Mouse (Mus musculus) neural tube, embryonic 12.5 days (tissue): ENCODE measurements at regions not wholly inside any gene's neighbourhood (a gene's known extent, or its start where the extent isn't known, plus 50 kb on each side); places are given as distances from the start of the nearest gene placed in this dataset.
A peak's percentile ranks its signal among the peaks of the same experiment; 100 is the strongest.
"Not testable (repeated sequence)": the region's sequence is repeated elsewhere in the genome, so short reads cannot be mapped to it uniquely, and the experiment has no call there.

ENCODE experiments used
- ATAC-seq: fragments of 200-750 bp; cut with Nextera tagmentation; 2 replicates; pipeline ENCODE4 v1.8.0; 2017; ENCODE audit warnings: low read depth, mild to moderate bottlenecking, moderate TSS enrichment, moderate library complexity; ENCODE audit not compliant: low FRiP score
- H3K27ac ChIP-seq: fragments of 300-500 bp; sonication (generic); 2 replicates; pipeline ENCODE4 v1.5.1; 2016
- H3K27me3 ChIP-seq: fragments of 300-500 bp; sonication (generic); replicated peaks from 2 replicates; pipeline ENCODE4 v1.6.1; 2016; ENCODE audit warnings: mild to moderate bottlenecking
- H3K36me3 ChIP-seq: fragments of 300-500 bp; sonication (generic); 2 replicates; pipeline ENCODE4 v1.6.1; 2016; ENCODE audit warnings: mild to moderate bottlenecking
- H3K4me1 ChIP-seq: fragments of 300-500 bp; sonication (generic); 2 replicates; pipeline ENCODE4 v1.6.1; 2016
- H3K4me2 ChIP-seq: fragments of 300-500 bp; sonication (generic); replicated peaks from 2 replicates; pipeline ENCODE4 v1.6.1; 2016; ENCODE audit warnings: mild to moderate bottlenecking
- H3K4me3 ChIP-seq: fragments of 300-500 bp; sonication (generic); 2 replicates; pipeline ENCODE4 v1.5.1; 2016
- H3K9ac ChIP-seq: fragments of 300-500 bp; sonication (generic); 2 replicates; pipeline ENCODE4 v1.6.1; 2016; ENCODE audit warnings: mild to moderate bottlenecking
- H3K9me3 ChIP-seq: fragments of 300-500 bp; sonication (generic); 2 replicates; pipeline ENCODE4 v1.6.1; 2016; ENCODE audit warnings: mild to moderate bottlenecking
- WGBS: fragments of 180-500 bp; shearing (Covaris S2); methylation state at CpG from one replicate; pipeline ENCODE4 v1.1.7; 2016; 5-methylcytosine and 5-hydroxymethylcytosine counted together

DNA sequence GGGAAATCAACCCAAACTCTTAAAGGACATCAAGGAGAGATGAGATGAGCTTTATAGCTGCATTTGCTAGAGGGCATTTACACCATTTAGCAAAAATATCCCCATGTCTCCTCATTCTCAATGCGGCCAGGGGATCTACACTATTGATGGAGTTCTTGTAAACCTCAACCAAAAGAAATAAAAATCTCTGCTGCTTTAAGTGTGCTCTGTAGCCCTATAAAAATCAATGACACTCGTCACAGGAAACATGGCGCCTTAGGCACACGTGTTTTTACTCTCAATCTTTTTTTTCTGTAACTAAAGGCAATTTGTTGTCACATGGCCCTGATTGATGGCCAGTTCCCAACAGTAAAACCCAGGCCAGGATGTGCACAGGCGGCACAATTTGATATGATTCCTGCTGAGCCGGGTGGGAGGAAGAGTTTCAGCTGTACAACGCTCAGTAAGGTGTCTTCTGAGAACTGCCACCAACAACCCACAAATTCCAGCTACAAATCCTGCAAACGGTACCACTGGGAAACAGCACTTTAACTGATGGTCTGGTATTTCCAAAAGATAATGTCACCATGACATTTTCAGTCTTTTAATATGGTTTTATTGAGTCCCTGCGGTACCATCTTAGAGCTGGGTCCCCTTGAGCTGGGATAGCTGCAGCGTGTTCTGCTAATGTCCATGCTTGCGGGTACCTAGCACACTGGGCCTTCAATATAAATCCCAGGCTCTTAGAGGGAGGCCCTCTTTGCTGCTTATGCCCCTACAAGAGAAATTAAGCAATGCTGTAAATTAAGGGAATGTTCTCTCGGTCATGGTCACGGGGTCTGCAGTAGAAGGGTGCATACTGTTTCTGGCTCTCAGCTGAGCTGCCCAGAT lies 78.8 kb downstream of the Tpbg start:
- Histone ChIP-seq H3K4me1 (no peaks in the 10 kb centered on the region), H3K4me2 (no peak overlapping the region), H3K27me3 (no peaks in the 10 kb centered on the region), H3K4me3 (no peak overlapping the region), H3K9ac (no peak overlapping the region), H3K9me3 (no peaks in the 10 kb centered on the region), H3K36me3 (no peaks in the 10 kb centered on the region), H3K27ac (no peak overlapping the region)
- WGBS: 70% methylated on average over 13 of the region's 13 CpGs
- peak; percentile 53; the same call in 1 of the 2 replicates for ATAC-seq

DNA sequence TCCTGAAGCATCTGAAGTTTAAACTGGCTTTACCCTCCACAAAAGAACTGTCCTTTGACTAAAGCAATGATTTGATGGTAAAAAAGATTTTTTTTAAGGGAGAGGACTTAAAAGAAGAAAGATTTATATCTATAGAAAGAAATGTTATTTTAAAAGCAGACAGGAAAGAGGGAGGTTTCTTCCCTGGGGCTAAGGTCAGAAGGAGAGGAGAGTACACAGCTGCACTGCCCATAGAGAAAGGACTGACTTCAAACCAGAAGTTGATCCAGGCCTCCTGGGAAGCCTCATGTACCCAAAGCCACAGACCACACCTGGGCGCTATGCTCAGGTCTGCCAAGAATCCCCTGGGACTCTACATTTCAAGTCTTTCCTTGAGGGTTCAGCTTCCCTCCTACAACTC lies 83.1 kb downstream of the Tpbg start:
- no peaks in the 10 kb centered on the region for H3K4me1 ChIP-seq
- H3K27ac ChIP-seq: no peak overlapping the region
- no peaks in the 10 kb centered on the region for H3K9me3 ChIP-seq
- 96% methylated on average over 1 of the region's 1 CpGs for WGBS
- H3K9ac ChIP-seq: no peak overlapping the region
- no peak overlapping the region for H3K4me3 ChIP-seq
- no peak overlapping the region for H3K4me2 ChIP-seq
- no peaks in the 10 kb centered on the region for H3K36me3 ChIP-seq
- H3K27me3 ChIP-seq: no peaks in the 10 kb centered on the region
- no peak for ATAC-seq

- H3K27ac ChIP-seq: no peak overlapping the region
- no peaks in the 10 kb centered on the region for H3K36me3 ChIP-seq
- H3K4me3 ChIP-seq: no peak overlapping the region
- 89% methylated on average over 3 of the region's 3 CpGs for WGBS
- ATAC-seq: no peak
- no peaks in the 10 kb centered on the region for H3K4me1 ChIP-seq
- H3K4me2 ChIP-seq: no peak overlapping the region
- H3K9ac ChIP-seq: no peak overlapping the region
- H3K9me3 ChIP-seq: no peaks in the 10 kb centered on the region
- H3K27me3 ChIP-seq: no peaks in the 10 kb centered on the region
Measured at GRCm38 (mm10) chr9:85932209-85932608, 90.0 kb downstream of the Tpbg start.

DNA sequence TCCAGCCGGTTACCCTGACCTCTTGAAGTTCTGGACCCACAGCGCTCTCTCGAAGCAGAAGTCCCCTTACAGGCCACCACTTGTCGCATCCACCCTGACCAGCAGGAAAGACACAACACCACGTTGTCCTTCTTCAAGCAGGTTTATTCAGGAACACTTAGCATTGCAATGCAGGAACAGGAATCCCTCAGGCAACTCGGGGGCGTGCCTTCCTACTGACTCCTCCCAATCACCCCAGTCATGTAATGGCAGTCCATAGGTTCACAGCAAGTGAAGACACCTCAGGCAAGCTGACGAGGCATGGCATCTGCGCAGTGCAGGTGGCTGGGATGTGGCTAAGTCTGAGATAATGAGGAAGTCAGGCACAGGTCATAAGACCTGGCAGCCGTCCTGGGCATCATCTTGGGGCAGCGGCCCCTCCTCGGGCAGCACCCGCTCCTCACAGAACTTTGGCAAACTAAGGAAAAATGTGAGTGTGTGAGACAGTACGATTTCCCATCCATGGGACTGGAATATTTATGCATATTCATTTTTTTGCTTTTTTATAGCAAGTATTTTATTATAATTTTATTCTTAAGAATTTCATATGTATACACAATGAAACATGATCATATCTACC lies 101.0 kb downstream of the Tpbg start:
- H3K4me1 ChIP-seq, ATAC-seq, H3K9ac ChIP-seq, H3K27ac ChIP-seq, H3K36me3 ChIP-seq, H3K4me2 ChIP-seq, H3K27me3 ChIP-seq, H3K9me3 ChIP-seq, H3K4me3 ChIP-seq: not testable (repeated sequence)
- 92% methylated on average over 14 of the region's 14 CpGs for WGBS

DNA sequence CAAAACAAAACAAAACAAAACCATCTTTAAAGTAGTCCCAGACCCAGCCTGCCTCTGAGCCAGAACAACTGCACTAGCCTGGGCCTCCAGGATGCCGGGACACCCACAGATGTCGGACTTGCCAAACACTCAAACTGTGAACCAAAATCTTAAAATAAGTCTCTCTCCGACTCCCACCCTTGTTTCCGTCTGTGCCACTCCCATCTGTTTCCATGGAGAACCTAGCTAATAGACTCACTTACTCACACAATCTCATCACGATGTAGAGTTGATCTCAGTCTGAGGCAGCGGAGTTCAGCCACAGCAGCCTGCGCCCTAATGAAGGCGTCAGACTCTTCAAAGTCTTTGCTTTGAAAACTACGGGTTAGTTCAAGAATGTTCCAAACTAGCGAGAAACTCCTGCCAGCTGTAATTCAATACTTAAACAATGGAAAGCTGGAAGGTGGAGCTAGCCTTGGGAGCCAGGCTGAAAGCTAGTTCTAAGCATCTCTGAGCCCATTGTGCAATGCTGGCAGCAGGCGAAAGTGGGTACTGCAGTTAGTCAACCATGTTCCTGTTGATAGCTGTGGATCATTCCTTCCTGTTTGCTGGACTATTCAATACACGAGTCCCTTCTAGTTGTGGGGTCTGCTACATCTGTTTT lies 106.4 kb downstream of the Tpbg start:
- ATAC-seq: no peak
- no peak overlapping the region for H3K4me2 ChIP-seq
- H3K4me1 ChIP-seq: no peaks in the 10 kb centered on the region
- H3K4me3 ChIP-seq: no peak overlapping the region
- no peaks in the 10 kb centered on the region for H3K36me3 ChIP-seq
- no peaks in the 10 kb centered on the region for H3K9me3 ChIP-seq
- H3K27me3 ChIP-seq: no peaks in the 10 kb centered on the region
- WGBS: 73% methylated on average over 12 of the region's 12 CpGs
- no peak overlapping the region for H3K9ac ChIP-seq
- H3K27ac ChIP-seq: no peak overlapping the region

DNA sequence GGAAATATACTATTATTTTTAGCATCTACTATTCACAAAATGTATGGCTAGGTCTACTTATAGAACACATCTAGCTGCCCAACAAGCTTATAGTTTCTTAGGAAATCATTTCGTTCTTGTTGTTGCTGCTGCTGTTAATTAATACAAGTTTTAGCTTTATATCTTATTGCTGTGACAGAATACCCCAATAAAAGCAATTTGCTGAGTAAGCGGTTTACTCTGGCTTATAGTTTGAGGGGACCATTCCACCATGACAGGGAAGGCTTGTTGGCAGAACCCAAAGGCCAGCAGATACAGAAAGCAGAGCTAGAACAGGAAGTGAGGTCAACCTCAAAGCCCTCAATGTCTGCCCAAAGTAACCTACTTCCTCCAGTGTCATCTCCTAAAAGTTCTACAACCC lies 109.6 kb downstream of the Tpbg start:
- Histone ChIP-seq H3K9ac (no peak overlapping the region), H3K36me3 (no peaks in the 10 kb centered on the region), H3K4me2 (no peak overlapping the region), H3K27ac (no peak overlapping the region), H3K9me3 (no peaks in the 10 kb centered on the region), H3K4me3 (no peak overlapping the region), H3K4me1 (no peaks in the 10 kb centered on the region), H3K27me3 (no peaks in the 10 kb centered on the region)
- no peak for ATAC-seq
- WGBS: 85% methylated on average over 2 of the region's 2 CpGs

- H3K9ac ChIP-seq: no peak overlapping the region
Measured at GRCm38 (mm10) chr9:85970076-85970475, 127.9 kb downstream of the Tpbg start.

GRCm38 (mm10) chr9:85981428-85981827 lies 139.2 kb downstream of the Tpbg start:
- no peak for ATAC-seq

More at GRCm38 (mm10) chr9:85970076-85970475, 127.9 kb downstream of the Tpbg start:
- H3K4me3 ChIP-seq: no peak overlapping the region
- H3K4me1 ChIP-seq: no peaks in the 10 kb centered on the region
- H3K36me3 ChIP-seq: no peaks in the 10 kb centered on the region
- no peaks in the 10 kb centered on the region for H3K27me3 ChIP-seq
- no peaks in the 10 kb centered on the region for H3K9me3 ChIP-seq
- no peak overlapping the region for H3K4me2 ChIP-seq
- no peak for ATAC-seq
- no peak overlapping the region for H3K27ac ChIP-seq
- WGBS: 91% methylated on average over 10 of the region's 10 CpGs

DNA sequence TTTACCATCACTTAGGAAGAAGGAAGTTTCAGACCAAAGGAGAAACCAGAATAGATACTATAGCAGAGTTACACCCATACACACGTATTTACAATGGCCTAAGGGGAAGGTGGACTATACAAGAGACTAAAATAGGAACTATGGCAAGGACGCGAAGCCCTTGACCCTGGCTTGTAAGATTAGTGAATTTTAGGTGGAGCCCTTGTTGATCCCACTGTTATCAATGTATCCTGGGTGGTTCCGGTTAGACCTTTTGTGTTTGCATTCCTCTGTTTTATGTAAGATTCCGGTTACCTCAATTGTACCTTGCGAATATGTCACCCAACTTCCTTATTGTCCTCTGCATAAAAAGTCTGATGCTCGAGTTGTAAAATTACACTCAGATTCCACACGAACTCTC lies 141.3 kb downstream of the Tpbg start:
- 92% methylated on average over 8 of the region's 8 CpGs for WGBS
- H3K4me3 ChIP-seq, H3K4me1 ChIP-seq, H3K9me3 ChIP-seq, H3K27me3 ChIP-seq, H3K36me3 ChIP-seq, H3K27ac ChIP-seq, H3K9ac ChIP-seq, H3K4me2 ChIP-seq, ATAC-seq: not testable (repeated sequence)

More at GRCm38 (mm10) chr9:85981428-85981827, 139.2 kb downstream of the Tpbg start:
- Histone ChIP-seq H3K9me3 (no peaks in the 10 kb centered on the region), H3K4me1 (no peaks in the 10 kb centered on the region), H3K4me2 (no peak overlapping the region), H3K36me3 (no peaks in the 10 kb centered on the region), H3K9ac (no peak overlapping the region), H3K27me3 (no peaks in the 10 kb centered on the region), H3K27ac (no peak overlapping the region), H3K4me3 (no peak overlapping the region)
- 87% methylated on average over 5 of the region's 5 CpGs for WGBS

DNA sequence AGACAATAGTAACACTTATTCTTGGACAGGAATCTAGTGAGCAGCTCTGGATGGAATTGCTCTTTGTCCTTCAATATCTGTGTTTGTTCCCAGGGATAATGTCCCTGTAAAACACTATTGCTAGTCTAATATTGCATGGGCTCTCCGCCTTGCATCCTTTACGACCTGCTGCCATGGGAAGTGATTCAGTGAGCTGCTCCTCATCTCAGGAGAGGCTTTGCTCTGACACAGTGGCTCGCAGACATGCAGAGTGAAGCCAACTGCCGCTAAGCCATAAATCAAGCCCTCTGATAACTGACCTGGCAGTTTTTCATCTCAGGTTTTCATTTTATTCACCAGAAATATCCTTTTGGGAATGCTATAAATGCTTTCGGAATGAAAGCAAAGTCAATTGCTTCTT lies 143.5 kb downstream of the Tpbg start:
- Histone ChIP-seq H3K27me3 (no peaks in the 10 kb centered on the region), H3K4me3 (no peak overlapping the region), H3K4me2 (no peak overlapping the region), H3K4me1 (no peaks in the 10 kb centered on the region), H3K9ac (no peak overlapping the region), H3K9me3 (no peaks in the 10 kb centered on the region), H3K36me3 (no peaks in the 10 kb centered on the region), H3K27ac (no peak overlapping the region)
- peak; percentile 84; the same call in 1 of the 2 replicates for ATAC-seq
- WGBS: 45% methylated on average over 5 of the region's 5 CpGs

DNA sequence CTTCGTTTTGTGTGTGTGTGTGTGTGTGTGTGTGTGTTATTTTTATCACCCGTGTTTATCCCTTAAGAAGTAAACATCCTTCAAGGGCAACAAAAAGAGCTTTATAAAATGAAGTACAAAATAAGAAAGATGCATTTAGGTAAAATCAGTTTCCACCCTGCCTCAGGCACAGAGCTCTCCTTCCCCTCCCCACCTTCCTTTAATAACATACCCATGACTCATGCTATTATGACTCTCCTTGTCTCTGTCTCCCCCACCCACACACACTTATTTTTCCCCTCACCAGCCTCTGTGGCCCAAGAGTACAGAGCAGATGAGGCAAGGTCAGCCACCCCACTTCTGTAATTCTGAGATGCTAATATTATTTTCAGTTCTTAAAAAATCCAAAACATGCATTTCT lies 144.0 kb downstream of the Tpbg start:
- Histone ChIP-seq H3K27ac (no peak overlapping the region), H3K9me3 (no peaks in the 10 kb centered on the region), H3K4me1 (no peaks in the 10 kb centered on the region), H3K27me3 (no peaks in the 10 kb centered on the region), H3K36me3 (no peaks in the 10 kb centered on the region), H3K4me2 (no peak overlapping the region), H3K4me3 (no peak overlapping the region), H3K9ac (no peak overlapping the region)
- peak; percentile 79; the same call in 1 of the 2 replicates for ATAC-seq
- 86% methylated on average over 2 of the region's 2 CpGs for WGBS

DNA sequence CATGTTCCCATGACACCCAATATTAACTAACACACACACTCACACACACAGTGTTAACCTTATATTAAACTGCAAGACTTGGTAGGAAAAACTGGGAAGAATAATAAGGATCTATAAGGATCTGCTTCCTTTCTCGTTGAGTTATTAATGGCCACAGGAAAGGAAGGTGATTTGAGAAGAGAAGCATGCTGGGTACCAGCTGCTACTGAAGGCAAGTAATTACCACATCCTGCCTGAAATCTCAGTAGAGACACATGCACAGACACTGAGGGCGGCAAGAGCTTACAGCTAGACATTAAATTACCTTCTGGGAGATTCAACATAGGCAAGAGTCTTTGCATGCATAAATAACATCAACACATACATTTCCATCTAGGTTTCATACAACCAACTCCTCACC lies 160.8 kb downstream of the Tpbg start:
- H3K4me3 ChIP-seq: no peak overlapping the region
- no peak overlapping the region for H3K4me2 ChIP-seq
- H3K27me3 ChIP-seq: no peaks in the 10 kb centered on the region
- no peak overlapping the region for H3K9ac ChIP-seq
- WGBS: 63% methylated on average over 2 of the region's 2 CpGs
- H3K4me1 ChIP-seq: no peaks in the 10 kb centered on the region
- no peak for ATAC-seq
- no peaks in the 10 kb centered on the region for H3K36me3 ChIP-seq
- no peaks in the 10 kb centered on the region for H3K9me3 ChIP-seq
- H3K27ac ChIP-seq: no peak overlapping the region
